Mouse (Mus musculus): ENCODE data around the gene Gmppb. TPM values are rescaled to one million over a fixed set of nuclear protein-coding genes. Genes with fewer than 3 reads are reported as not detected.

The Gmppb gene
- total RNA-seq, 2 experiments from 2014 or later: 16.5 to 17.4 TPM

DNA sequence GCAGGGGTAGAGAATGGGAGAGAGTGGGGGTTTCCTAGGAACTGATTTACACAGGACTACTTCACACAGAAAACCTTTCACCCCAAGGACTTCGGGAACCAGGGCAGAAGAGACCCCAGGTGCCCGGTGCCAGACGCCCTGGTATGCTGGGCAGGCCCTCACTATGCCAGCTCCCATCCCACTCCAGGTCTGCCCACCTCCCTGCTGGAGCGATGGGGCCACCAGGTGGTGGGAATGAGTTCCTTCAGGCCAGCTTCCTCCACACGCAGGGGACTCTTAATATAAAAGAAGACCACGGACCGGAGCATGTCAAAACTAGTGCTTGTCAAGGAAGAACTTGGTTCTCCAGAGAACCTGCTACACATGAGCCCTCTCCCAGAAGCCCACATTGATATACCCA is 18.2 kb downstream of the Gmppb start:
- no peak for TF ChIP-seq CTCF (IDR thresholded peaks at IDR 0.05)
- intact Hi-C loops (cut with DNase I): loop anchor here (1.0 to 5.0 kb wide), 2 partner anchors 105 to 162 kb away; no protein-coding TSS in a partner anchor

GRCm38 (mm10) chr9:108067900-108068299 is 18.9 kb downstream of the Gmppb start:
- no peak overlapping the region for H3K27ac ChIP-seq
- peak; percentile 93 for TF ChIP-seq CTCF (IDR thresholded peaks at IDR 0.05)
- DNase-seq (ENCODE audit: extremely low spot score in 1 of 2, low spot score in 2 of 2): peak; percentile 71 to 83
- H3K4me3 ChIP-seq: no peak overlapping the region
- intact Hi-C loops (cut with DNase I): loop anchor here (1.0 to 5.0 kb wide), 2 partner anchors 106 to 163 kb away; no protein-coding TSS in a partner anchor

More for the DNA sequence above, 18.2 kb downstream of the Gmppb start:
- DNase-seq (ENCODE audit: extremely low spot score in 1 of 2, low spot score in 2 of 2): no peak
- Histone ChIP-seq H3K27ac (no peak overlapping the region), H3K4me3 (no peak overlapping the region)

DNA sequence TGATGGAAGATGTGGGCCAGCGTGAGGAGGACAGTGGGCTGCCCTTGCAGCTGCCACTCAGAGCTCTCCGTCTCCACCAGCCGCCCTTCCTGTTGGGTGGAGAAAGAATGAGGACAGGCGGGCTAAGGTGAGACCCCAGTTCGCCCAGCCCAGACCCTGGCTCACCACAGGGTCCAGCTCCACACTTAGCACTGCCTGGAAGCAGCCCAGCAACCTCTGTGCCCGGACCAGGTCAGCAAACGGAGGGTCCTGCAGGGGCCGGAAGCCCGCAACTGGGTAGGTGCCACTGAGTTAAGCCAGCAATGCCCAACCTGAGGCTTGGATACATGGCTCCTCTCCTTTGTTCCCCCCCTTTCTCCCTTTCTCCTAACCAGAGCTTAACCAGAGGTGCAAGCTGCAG is 20.0 kb downstream of the Gmppb start:
- Histone ChIP-seq H3K4me3 (no peak overlapping the region), H3K27ac (no peak overlapping the region)
- TF ChIP-seq CTCF (IDR thresholded peaks at IDR 0.05): no peak
- intact Hi-C loops (cut with DNase I): loop anchor here (5.0 kb wide), 1 partner anchor 107 kb away; no protein-coding TSS in a partner anchor
- no peak for DNase-seq (ENCODE audit: extremely low spot score in 1 of 2, low spot score in 2 of 2)

- TF ChIP-seq CTCF (IDR thresholded peaks at IDR 0.05): no peak
- H3K4me3 ChIP-seq: no peak overlapping the region
- intact Hi-C loops (cut with DNase I): loop anchor here (5.0 kb wide), 1 partner anchor 107 kb away; no protein-coding TSS in a partner anchor
- no peak for DNase-seq (ENCODE audit: extremely low spot score in 1 of 2, low spot score in 2 of 2)
- H3K27ac ChIP-seq: no peak overlapping the region
Measured at GRCm38 (mm10) chr9:108069529-108069928, 20.5 kb downstream of the Gmppb start.

DNA sequence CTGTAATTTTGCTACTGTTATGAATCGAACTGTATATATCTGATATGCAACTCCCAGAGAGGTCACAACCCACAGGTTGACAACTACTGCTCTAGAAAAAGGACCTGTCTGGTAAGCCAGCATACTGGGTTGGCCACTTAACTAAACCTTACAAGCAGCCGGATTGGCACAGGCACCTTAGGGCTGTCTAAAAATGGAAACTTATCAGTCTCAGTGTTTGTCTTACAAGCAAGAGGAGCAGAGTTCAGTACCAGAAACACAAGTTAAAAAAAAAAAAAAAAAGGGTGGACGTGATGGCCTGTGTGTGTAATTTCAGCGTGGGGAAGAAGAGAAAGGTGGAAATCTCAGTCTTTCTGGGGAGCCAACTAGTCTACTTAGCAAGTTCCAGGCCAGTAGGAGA is 22.8 kb downstream of the Gmppb start:
- no peak for DNase-seq (ENCODE audit: extremely low spot score in 1 of 2, low spot score in 2 of 2)
- Histone ChIP-seq H3K27ac (no peak overlapping the region), H3K4me3 (no peak overlapping the region)
- intact Hi-C loops (cut with DNase I): no loop called here
- TF ChIP-seq CTCF (IDR thresholded peaks at IDR 0.05): no peak

GRCm38 (mm10) chr9:108072481-108072924 is 23.5 kb downstream of the Gmppb start:
- no peak overlapping the region for H3K4me3 ChIP-seq
- intact Hi-C loops (cut with DNase I): no loop called here
- DNase-seq (ENCODE audit: extremely low spot score in 1 of 2, low spot score in 2 of 2): no peak
- no peak for TF ChIP-seq CTCF (IDR thresholded peaks at IDR 0.05)
- H3K27ac ChIP-seq: no peak overlapping the region

DNA sequence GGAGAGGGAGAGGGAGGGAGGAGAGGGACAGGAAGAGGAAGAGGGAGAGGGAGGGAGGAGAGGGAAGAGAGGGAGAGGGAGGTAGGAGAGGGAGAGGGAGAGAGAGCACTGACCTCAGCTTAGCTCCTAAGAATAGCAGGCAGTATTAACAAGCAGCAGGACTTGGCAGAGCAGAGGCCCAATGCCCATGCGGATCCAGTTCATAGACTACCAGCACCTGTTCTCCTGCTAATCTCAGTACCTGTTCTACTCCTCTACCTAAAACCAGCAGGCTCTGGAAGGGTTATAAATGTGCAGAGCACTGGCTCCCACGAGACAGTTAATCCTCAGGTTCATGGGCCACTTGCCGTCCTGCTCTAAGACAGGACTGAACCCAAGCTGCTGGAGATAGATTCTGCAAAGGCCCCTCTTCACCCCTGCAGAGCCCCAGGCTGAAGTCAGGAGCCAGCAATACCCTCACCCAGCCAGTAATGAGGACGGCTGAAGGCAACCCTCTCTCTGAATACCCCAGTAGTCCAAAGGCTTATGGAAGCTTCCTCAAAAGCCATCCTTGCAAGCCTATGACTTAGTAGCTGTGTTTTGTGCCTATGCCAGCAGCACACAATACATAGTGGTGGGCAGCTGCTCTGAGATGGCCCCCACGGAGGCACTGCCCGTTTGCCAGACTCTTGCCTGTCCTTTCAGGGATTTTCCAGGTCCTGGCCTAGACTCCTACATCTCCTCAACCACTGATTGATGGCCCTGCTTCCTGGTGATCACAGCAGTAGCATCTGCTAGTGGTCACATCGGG is 24.3 kb downstream of the Gmppb start:
- intact Hi-C loops (cut with DNase I): no loop called here
- TF ChIP-seq CTCF (IDR thresholded peaks at IDR 0.05): no peak
- H3K4me3 ChIP-seq: no peak overlapping the region
- no peak overlapping the region for H3K27ac ChIP-seq
- DNase-seq (ENCODE audit: extremely low spot score in 1 of 2, low spot score in 2 of 2): no peak

DNA sequence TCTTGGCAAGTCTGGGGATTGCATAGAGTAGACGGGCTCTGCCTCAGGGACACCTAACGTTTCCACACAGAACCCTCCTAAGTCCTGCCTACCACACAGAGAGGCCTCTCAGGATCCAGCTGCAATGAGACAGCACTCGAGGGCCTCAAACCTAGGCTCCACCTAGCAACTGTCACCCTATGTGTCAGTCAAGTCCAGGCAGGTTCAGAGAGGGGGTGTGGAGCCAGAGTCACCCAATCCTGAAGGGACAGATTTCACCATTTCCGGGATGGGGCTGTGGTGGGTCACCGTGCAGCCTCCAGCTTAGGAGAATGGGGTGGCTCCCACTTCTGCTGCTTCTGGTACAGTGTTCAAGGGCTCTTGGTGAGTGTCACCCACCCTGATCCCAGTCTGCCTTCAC is 31.1 kb downstream of the Gmppb start, which contains the start of gene Mst1:
TSS of gene Mst1 (plus strand) at position 269 of the 400 bp plus-strand sequence.
- no peak for DNase-seq (ENCODE audit: extremely low spot score in 1 of 2, low spot score in 2 of 2)
- H3K27ac ChIP-seq: peak within 1 kb of the TSS; percentile 96
- TF ChIP-seq CTCF (IDR thresholded peaks at IDR 0.05): no peak
- intact Hi-C loops (cut with DNase I): no loop called here
- H3K4me3 ChIP-seq: peak within 1 kb of the TSS; percentile 70

DNA sequence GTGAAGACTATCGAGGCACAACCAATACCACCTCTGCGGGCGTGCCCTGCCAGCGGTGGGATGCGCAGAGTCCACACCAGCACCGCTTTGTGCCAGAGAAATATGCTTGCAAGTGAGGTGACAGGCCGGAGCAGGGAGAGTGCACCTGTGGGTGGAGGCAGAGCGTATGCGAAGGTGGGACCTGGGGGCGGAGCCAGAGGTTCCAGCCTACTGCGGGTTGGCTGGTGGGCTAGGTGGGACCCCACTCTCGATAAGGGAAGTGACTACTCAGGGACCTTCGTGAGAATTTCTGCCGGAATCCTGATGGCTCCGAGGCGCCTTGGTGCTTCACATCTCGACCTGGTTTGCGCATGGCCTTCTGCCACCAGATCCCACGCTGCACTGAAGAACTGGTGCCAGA is 33.5 kb downstream of the Gmppb start:
- no peak for TF ChIP-seq CTCF (IDR thresholded peaks at IDR 0.05)
- Histone ChIP-seq H3K27ac (no peak overlapping the region), H3K4me3 (no peak overlapping the region)
- intact Hi-C loops (cut with DNase I): no loop called here
- DNase-seq (ENCODE audit: extremely low spot score in 1 of 2, low spot score in 2 of 2): no peak

- intact Hi-C loops (cut with DNase I): no loop called here
Measured at GRCm38 (mm10) chr9:108082988-108083431, 34.0 kb downstream of the Gmppb start, which contains the start of gene Rnf123. Gene Rnf123 (minus strand): TSS chr9:108083346.

DNA sequence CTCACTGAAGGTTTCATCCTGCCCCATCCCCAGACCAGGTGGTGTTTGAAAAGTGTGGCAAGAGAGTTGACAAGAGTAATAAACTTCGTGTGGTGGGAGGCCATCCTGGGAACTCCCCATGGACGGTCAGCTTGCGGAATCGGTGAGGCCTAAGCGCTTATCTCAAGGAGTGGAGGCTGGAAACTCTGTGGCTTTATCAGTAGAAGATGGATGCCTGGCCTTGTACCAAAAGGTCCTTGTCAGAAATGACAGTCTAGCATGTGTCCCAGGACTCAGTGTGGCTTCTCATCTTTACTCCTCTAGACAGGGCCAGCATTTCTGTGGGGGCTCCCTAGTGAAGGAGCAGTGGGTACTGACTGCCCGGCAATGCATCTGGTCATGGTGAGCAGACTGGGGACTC is 34.5 kb downstream of the Gmppb start:
- no peak for TF ChIP-seq CTCF (IDR thresholded peaks at IDR 0.05)
- H3K27ac ChIP-seq: no peak overlapping the region
- DNase-seq (ENCODE audit: extremely low spot score in 1 of 2, low spot score in 2 of 2): no peak
- no peak overlapping the region for H3K4me3 ChIP-seq
- intact Hi-C loops (cut with DNase I): no loop called here

More at GRCm38 (mm10) chr9:108082988-108083431, 34.0 kb downstream of the Gmppb start, which contains the start of gene Rnf123:
- Histone ChIP-seq H3K4me3 (no peak within 1 kb of the TSS), H3K27ac (no peak within 1 kb of the TSS)
- no peak for DNase-seq (ENCODE audit: extremely low spot score in 1 of 2, low spot score in 2 of 2)
- TF ChIP-seq CTCF (IDR thresholded peaks at IDR 0.05): no peak

GRCm38 (mm10) chr9:108085261-108085660 is 36.2 kb downstream of the Gmppb start:
- H3K4me3 ChIP-seq: no peak overlapping the region
- no peak for DNase-seq (ENCODE audit: extremely low spot score in 1 of 2, low spot score in 2 of 2)
- intact Hi-C loops (cut with DNase I): no loop called here
- H3K27ac ChIP-seq: no peak overlapping the region
- no peak for TF ChIP-seq CTCF (IDR thresholded peaks at IDR 0.05)

Measured in left cerebral cortex, adult 2 months (tissue).